Mouse (Mus musculus): ENCODE results near the gene Gfy. TPM values are rescaled to one million over a fixed set of nuclear protein-coding genes. Genes with fewer than 3 reads are reported as not detected.
"Not testable (repeated sequence)": the region's sequence is repeated elsewhere in the genome, so short reads cannot be mapped to it uniquely, and the experiment has no call there.

The Gfy gene
- polyA plus RNA-seq, 1 experiment from 2014 or later, result not detected

DNA sequence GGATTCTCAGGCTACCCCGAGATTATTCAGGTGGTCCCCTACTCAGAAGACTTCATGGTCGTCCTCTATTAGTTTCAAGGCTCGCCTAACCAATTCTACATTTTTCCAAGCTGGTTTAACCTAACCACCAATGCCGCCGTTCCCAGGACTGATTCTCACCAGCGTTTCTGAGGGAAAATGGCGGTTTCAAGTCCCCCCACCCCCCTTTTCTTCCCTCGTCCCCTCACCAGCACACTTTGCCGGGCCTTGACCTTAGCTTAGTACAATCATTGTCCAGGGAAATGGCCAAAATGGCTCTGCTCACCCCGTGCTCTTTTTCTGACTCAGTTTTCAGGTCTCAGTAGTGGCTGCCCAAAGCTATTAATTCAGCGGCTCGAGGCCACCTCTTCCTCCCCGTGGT is 4.0 kb downstream of the Gfy start:
- Histone ChIP-seq H3K36me3 (ENCODE audit: control insufficient read depth, insufficient read depth, low read length) (no peaks in the 10 kb centered on the region), H3K27me3 (ENCODE audit: control insufficient read depth, insufficient read depth, low read depth, low read length) (peaks cover 73% of the 10 kb centered on the region), H3K4me1 (replicated peaks; ENCODE audit: control insufficient read depth, insufficient read depth, low read length) (0 out of 2 replicates have a peak, but pooled peaks cover 3% of the 10 kb centered on the region), H3K9me3 (ENCODE audit: control insufficient read depth, low read length) (peaks cover 3% of the 10 kb centered on the region), H3K27ac (ENCODE audit: low read length) (no peak overlapping the region), H3K9ac (ENCODE audit: low read length) (no peak overlapping the region), H3K4me3 (ENCODE audit: low read length) (no peak overlapping the region), H3K4me2 (ENCODE audit: low read depth, low read length) (no peak overlapping the region)
- WGBS, result 2% methylated on average over 13 of the region's 13 CpGs
- ATAC-seq (ENCODE audit: low read depth), result no peak

DNA sequence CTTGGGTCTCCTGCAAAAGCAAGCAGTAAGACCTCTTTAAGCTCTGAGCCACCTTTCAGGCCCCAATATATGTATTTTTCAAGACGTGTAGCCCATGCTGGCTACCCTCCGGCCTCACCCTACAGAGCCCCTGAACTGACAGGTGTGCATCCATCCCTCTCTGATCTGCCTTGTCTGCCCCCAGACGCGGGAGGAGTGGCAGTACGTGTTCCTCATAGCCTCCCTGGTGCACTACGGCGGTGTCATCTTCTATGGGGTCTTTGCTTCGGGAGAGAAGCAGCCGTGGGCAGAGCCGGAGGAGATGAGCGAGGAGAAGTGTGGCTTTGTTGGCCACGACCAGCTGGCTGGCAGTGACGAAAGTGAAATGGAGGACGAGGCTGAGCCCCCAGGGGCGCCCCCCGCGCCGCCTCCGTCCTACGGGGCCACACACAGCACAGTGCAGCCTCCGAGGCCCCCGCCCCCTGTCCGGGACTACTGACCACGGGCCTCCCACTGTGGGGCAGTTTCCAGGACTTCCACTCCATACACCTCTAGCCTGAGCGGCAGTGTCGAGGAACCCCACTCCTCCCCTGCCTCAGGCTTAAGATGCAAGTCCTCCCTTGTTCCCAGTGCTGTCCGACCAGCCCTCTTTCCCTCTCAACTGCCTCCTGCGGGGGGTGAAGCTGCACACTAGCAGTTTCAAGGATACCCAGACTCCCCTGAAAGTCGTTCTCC is 4.6 kb downstream of the Gfy start:
- Histone ChIP-seq H3K4me3 (ENCODE audit: low read length) (peak overlapping the region; percentile 9; the same call in 1 of the 2 replicates), H3K9ac (ENCODE audit: low read length) (no peak overlapping the region), H3K4me2 (ENCODE audit: low read depth, low read length) (no peak overlapping the region), H3K36me3 (ENCODE audit: control insufficient read depth, insufficient read depth, low read length) (no peaks in the 10 kb centered on the region), H3K27me3 (ENCODE audit: control insufficient read depth, insufficient read depth, low read depth, low read length) (peaks cover 68% of the 10 kb centered on the region), H3K4me1 (replicated peaks; ENCODE audit: control insufficient read depth, insufficient read depth, low read length) (0 out of 2 replicates have a peak, but pooled peaks cover 3% of the 10 kb centered on the region), H3K27ac (ENCODE audit: low read length) (no peak overlapping the region), H3K9me3 (ENCODE audit: control insufficient read depth, low read length) (peaks cover 10% of the 10 kb centered on the region)
- peak; percentile 15; the same call in 1 of the 2 replicates for ATAC-seq (ENCODE audit: low read depth)
- 4% methylated on average over 29 of the region's 29 CpGs for WGBS

DNA sequence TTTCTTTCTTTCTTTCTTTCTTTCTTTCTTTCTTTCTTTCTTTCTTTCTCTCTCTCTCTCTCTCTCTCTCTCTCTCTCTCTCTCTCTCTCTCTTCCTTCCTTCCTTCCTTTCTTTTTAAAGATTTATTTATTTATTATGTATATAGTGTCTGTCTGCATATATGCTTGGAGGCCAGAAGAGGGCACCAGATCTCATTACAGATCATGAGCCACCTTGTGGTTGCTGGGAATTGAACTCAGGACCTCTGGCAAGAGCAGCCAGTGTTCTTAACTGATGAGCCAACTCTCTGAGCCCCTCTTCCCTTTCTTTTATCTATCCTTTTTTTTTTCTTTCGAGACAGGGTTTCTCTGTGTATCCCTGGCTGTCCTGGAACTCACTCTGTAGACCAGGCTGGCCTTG is 5.6 kb downstream of the Gfy start:
- H3K4me1 ChIP-seq (replicated peaks; ENCODE audit: control insufficient read depth, insufficient read depth, low read length); H3K4me2 ChIP-seq (ENCODE audit: low read depth, low read length); H3K4me3 ChIP-seq (ENCODE audit: low read length); H3K9ac ChIP-seq (ENCODE audit: low read length); ATAC-seq (ENCODE audit: low read depth); H3K27ac ChIP-seq (ENCODE audit: low read length); H3K36me3 ChIP-seq (ENCODE audit: control insufficient read depth, insufficient read depth, low read length): not testable (repeated sequence)
- Histone ChIP-seq H3K27me3 (ENCODE audit: control insufficient read depth, insufficient read depth, low read depth, low read length) (peaks cover 68% of the 10 kb centered on the region), H3K9me3 (ENCODE audit: control insufficient read depth, low read length) (peaks cover 17% of the 10 kb centered on the region)
- WGBS, result 87% methylated on average over 1 of the region's 1 CpGs

GRCm38 (mm10) chr7:45172974-45173373 is 6.4 kb downstream of the Gfy start:
- H3K27me3 ChIP-seq (ENCODE audit: control insufficient read depth, insufficient read depth, low read depth, low read length), result peaks cover 68% of the 10 kb centered on the region
- H3K4me1 ChIP-seq (replicated peaks; ENCODE audit: control insufficient read depth, insufficient read depth, low read length), result 0 out of 2 replicates have a peak, but pooled peaks cover 3% of the 10 kb centered on the region
- H3K27ac ChIP-seq (ENCODE audit: low read length), result no peak overlapping the region
- ATAC-seq (ENCODE audit: low read depth), result no peak
- H3K9ac ChIP-seq (ENCODE audit: low read length), result no peak overlapping the region
- peaks cover 17% of the 10 kb centered on the region for H3K9me3 ChIP-seq (ENCODE audit: control insufficient read depth, low read length)
- no peak overlapping the region for H3K4me2 ChIP-seq (ENCODE audit: low read depth, low read length)
- WGBS, result 53% methylated on average over 7 of the region's 7 CpGs
- H3K4me3 ChIP-seq (ENCODE audit: low read length), result no peak overlapping the region
- H3K36me3 ChIP-seq (ENCODE audit: control insufficient read depth, insufficient read depth, low read length), result no peaks in the 10 kb centered on the region

- 85% methylated on average over 3 of the region's 3 CpGs for WGBS
- H3K4me2 ChIP-seq (ENCODE audit: low read depth, low read length), result no peak overlapping the region
These were observed 9.9 kb downstream of the Gfy start for GRCm38 (mm10) chr7:45169495-45169894.

DNA sequence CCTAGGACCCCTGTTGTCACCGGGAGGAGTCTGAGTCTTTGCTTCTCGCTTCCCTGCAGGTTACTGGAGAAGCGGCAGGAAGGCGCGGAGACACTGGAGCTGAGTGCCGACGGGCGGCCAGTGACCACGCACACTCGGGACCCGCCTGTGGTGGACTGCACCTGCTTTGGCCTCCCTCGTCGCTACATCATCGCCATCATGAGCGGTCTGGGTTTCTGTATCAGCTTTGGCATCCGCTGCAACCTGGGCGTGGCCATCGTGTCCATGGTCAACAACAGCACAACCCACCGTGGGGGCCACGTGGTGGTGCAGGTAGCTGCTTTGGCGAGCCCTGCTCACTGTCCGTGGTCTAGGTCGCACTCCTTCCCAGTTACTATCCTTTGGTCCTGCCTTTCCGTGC is 10.7 kb downstream of the Gfy start:
- H3K4me1 ChIP-seq (replicated peaks; ENCODE audit: control insufficient read depth, insufficient read depth, low read length), result 0 out of 2 replicates have a peak, but pooled peaks cover 2% of the 10 kb centered on the region
- peaks cover 17% of the 10 kb centered on the region for H3K9me3 ChIP-seq (ENCODE audit: control insufficient read depth, low read length)
- H3K9ac ChIP-seq (ENCODE audit: low read length), result no peak overlapping the region
- H3K27ac ChIP-seq (ENCODE audit: low read length), result no peak overlapping the region
- no peaks in the 10 kb centered on the region for H3K36me3 ChIP-seq (ENCODE audit: control insufficient read depth, insufficient read depth, low read length)
- H3K27me3 ChIP-seq (ENCODE audit: control insufficient read depth, insufficient read depth, low read depth, low read length), result peaks cover 70% of the 10 kb centered on the region
- no peak overlapping the region for H3K4me2 ChIP-seq (ENCODE audit: low read depth, low read length)
- 7% methylated on average over 24 of the region's 24 CpGs for WGBS
- no peak overlapping the region for H3K4me3 ChIP-seq (ENCODE audit: low read length)
- no peak for ATAC-seq (ENCODE audit: low read depth)

More at GRCm38 (mm10) chr7:45169495-45169894, 9.9 kb downstream of the Gfy start:
- no peak overlapping the region for H3K4me3 ChIP-seq (ENCODE audit: low read length)
- H3K36me3 ChIP-seq (ENCODE audit: control insufficient read depth, insufficient read depth, low read length), result no peaks in the 10 kb centered on the region
- no peaks in the 10 kb centered on the region for H3K4me1 ChIP-seq (replicated peaks; ENCODE audit: control insufficient read depth, insufficient read depth, low read length)
- H3K27ac ChIP-seq (ENCODE audit: low read length), result no peak overlapping the region
- ATAC-seq (ENCODE audit: low read depth), result no peak
- H3K9me3 ChIP-seq (ENCODE audit: control insufficient read depth, low read length), result peaks cover 17% of the 10 kb centered on the region
- H3K9ac ChIP-seq (ENCODE audit: low read length), result no peak overlapping the region
- peaks cover 68% of the 10 kb centered on the region for H3K27me3 ChIP-seq (ENCODE audit: control insufficient read depth, insufficient read depth, low read depth, low read length)

DNA sequence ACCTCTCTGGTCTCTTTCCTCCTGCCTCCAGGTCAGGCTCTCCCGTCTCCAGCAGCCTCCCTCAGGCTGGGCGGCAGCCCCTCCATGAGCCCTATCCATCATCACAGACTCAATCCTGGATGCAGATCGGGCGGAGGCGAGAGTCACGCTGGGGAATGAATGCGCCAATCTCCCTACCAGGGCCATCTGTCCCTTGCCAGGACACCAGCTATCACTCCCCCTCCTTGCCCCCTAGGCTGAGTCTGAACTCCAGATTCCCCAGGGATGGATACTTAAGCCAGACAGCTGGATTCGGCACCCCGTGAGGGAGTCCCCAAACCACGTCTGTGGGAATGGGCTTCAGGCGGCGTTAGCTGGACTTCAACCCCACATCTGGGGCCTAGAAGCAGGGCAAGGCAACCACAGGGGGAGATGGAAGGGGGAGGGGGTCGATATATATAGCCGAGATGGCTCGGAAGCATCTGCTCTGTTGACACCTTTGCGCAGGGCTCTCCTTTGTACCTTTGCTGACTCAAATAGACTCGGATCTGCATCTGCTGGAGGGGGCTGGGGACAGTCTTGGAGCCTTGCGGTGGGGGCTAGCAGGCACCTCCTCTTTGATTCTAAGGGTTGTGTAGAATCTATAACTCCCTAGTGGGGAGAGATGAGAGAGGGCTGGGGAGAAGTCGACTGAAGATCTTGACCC is 11.5 kb downstream of the Gfy start:
- no peak overlapping the region for H3K9ac ChIP-seq (ENCODE audit: low read length)
- no peaks in the 10 kb centered on the region for H3K36me3 ChIP-seq (ENCODE audit: control insufficient read depth, insufficient read depth, low read length)
- peaks cover 77% of the 10 kb centered on the region for H3K27me3 ChIP-seq (ENCODE audit: control insufficient read depth, insufficient read depth, low read depth, low read length)
- peaks cover 17% of the 10 kb centered on the region for H3K9me3 ChIP-seq (ENCODE audit: control insufficient read depth, low read length)
- 0 out of 2 replicates have a peak, but pooled peaks cover 2% of the 10 kb centered on the region for H3K4me1 ChIP-seq (replicated peaks; ENCODE audit: control insufficient read depth, insufficient read depth, low read length)
- 3% methylated on average over 19 of the region's 19 CpGs for WGBS
- no peak for ATAC-seq (ENCODE audit: low read depth)
- H3K27ac ChIP-seq (ENCODE audit: low read length), result no peak overlapping the region
- H3K4me2 ChIP-seq (ENCODE audit: low read depth, low read length), result no peak overlapping the region
- H3K4me3 ChIP-seq (ENCODE audit: low read length), result no peak overlapping the region

DNA sequence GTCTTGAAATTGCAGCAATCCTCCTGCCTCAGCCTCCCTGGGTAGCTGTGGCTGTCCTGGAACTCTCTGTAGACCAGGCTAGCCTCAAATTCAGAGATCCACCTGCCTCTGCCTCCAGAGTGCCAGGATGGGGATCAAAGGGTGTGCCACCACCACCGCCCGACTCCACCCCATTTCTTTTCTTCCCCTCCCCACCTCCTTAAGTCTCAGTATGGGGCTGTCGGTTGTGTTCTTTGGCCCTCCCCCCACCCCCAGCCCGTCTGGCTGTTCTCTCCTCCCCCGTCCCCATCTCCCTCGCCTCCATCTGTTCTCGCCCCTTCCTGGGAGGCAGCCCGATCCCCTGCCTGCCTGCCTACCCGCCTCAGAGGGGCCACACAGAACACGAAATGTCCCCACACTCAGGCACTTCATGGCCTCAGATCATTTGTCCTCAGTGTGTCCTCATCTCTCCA is 12.4 kb downstream of the Gfy start:
- Histone ChIP-seq H3K4me1 (replicated peaks; ENCODE audit: control insufficient read depth, insufficient read depth, low read length) (peaks cover 6% of the 10 kb centered on the region), H3K4me2 (ENCODE audit: low read depth, low read length) (no peak overlapping the region), H3K9ac (ENCODE audit: low read length) (no peak overlapping the region), H3K27ac (ENCODE audit: low read length) (no peak overlapping the region), H3K27me3 (ENCODE audit: control insufficient read depth, insufficient read depth, low read depth, low read length) (peaks cover 83% of the 10 kb centered on the region), H3K4me3 (ENCODE audit: low read length) (no peak overlapping the region), H3K9me3 (ENCODE audit: control insufficient read depth, low read length) (peaks cover 17% of the 10 kb centered on the region), H3K36me3 (ENCODE audit: control insufficient read depth, insufficient read depth, low read length) (no peaks in the 10 kb centered on the region)
- WGBS, result 30% methylated on average over 10 of the region's 10 CpGs
- ATAC-seq (ENCODE audit: low read depth), result no peak

DNA sequence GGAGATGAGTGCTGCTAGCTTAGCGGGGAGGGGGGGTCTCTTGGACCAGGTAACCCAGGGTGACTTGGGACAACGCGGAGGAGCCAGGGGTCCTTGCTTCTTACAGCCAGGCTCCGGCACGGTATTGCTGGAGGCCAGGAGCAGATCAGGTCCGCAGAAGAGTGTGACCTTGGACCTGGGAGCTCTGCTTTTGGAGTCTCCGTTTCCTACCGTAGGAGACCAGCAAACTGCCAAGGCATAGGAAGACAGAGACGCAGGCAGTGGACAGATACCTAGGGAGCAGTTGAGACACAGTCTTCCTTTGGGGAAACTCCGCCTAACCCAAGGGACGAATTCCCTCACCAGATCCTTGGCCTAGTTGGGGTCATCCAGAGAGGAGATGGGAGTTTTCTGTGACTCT is 13.7 kb downstream of the Gfy start:
- no peak overlapping the region for H3K27ac ChIP-seq (ENCODE audit: low read length)
- no peak overlapping the region for H3K9ac ChIP-seq (ENCODE audit: low read length)
- peaks cover 17% of the 10 kb centered on the region for H3K9me3 ChIP-seq (ENCODE audit: control insufficient read depth, low read length)
- H3K4me1 ChIP-seq (replicated peaks; ENCODE audit: control insufficient read depth, insufficient read depth, low read length), result peaks cover 6% of the 10 kb centered on the region
- ATAC-seq (ENCODE audit: low read depth), result no peak
- H3K4me2 ChIP-seq (ENCODE audit: low read depth, low read length), result no peak overlapping the region
- WGBS, result 40% methylated on average over 11 of the region's 11 CpGs
- peaks cover 79% of the 10 kb centered on the region for H3K27me3 ChIP-seq (ENCODE audit: control insufficient read depth, insufficient read depth, low read depth, low read length)
- no peak overlapping the region for H3K4me3 ChIP-seq (ENCODE audit: low read length)
- H3K36me3 ChIP-seq (ENCODE audit: control insufficient read depth, insufficient read depth, low read length), result no peaks in the 10 kb centered on the region

All from lung, embryonic 16.5 days (tissue).